Mouse (Mus musculus) gastrocnemius, postnatal 36 days (tissue): ENCODE results near the gene Csrp3. TPM values are rescaled to one million over a fixed set of nuclear protein-coding genes. Genes with fewer than 3 reads are reported as not detected.

Experiments
- DNase-seq, 2 experiments: peaks; one replicate each; pipeline ENCODE4 v3.0.0; 2022
- intact Hi-C: fragments of 180-260 bp; cut with DNase I; formaldehyde crosslinking; loops from one replicate; pipeline ENCODE4 v1.15.1; 2025
- total RNA-seq, 2 experiments: library from RNA; stranded (reverse); gene quantifications; 2 replicates each; pipeline ENCODE4 v1.2.3; 2021

The Csrp3 gene
- total RNA-seq, 2 experiments from 2014 or later = 57.7 to 182 TPM

DNA sequence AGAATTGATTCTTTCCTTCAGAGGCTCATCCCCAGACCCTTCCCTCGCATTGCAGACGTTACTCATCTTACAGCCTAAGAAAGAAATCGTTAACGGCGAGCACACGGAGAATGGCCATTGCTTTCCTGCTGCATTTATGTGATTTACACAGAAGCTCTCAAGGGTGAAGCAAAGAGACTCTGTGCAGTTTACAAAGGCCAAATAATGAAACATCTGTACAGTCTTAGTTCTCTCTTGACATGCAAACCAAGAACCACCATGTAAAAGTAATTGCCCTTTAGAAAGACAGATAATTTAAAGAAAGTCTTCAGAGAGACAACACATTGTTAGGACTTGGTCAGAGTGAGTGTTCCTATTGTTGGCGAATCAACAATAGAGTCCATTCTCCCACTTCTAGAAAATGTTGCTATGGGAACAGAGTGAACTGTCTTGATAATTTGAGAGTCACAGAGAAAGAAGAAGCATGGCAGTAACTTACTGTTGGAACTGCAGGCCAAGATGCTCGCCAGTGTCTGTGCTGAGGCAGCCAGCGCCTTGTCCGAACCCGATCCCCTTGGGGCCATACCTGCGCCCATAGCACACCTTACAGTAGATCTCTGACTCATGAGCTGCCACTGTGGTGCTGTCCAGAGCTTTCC is 12.7 kb downstream of the Csrp3 start:
- no peak for DNase-seq
- intact Hi-C loops = no loop called here

DNA sequence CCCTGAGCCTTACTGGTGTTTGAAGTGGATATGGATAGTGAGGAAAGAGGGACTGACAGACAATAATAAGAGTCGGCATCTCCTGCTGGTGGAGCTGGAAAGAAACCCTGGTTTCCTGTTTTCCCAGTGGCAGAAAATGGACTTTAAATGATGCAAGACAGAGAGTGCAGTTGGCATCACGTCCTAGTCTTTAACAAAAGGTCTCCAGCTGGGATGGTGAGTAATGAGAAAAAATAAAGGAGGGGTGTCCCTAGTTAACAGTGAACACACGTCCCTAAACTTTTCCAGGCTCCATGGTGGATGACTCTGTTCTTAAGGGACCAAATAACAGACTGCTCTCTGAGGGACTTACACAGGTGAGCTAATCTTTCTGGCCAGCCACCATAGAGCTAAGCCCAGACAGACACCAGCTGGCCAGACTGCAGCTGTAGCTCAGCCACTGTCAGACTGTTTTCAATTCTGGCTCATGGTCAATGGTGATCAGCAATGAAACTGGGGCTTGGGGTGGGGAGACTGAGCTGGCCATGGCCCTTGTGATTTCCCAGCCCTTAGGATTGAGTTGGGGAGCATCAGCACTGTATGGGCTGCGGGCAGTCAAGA is 13.4 kb downstream of the Csrp3 start:
- no peak for DNase-seq
- intact Hi-C loops = no loop called here

DNA sequence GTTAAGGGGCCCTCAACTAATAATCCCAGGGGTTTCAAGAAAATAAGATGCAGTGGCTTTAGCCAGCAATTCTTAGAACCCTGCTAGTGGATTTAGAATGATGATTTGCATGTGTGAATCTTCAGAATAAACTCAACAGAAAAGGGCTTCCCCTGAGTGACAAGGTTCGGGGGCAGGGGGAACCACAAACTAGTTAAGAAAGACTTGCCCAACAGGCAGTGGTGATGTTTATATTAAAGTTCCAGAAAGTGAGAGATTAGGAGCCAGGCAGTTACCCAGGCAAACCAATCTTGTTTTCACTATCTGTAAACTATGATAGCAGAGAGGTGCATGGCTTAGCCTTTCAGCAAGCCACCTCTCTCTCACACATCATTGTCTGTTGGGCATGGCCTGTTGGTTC is 15.1 kb downstream of the Csrp3 start:
- intact Hi-C loops = no loop called here
- DNase-seq = no peak

DNA sequence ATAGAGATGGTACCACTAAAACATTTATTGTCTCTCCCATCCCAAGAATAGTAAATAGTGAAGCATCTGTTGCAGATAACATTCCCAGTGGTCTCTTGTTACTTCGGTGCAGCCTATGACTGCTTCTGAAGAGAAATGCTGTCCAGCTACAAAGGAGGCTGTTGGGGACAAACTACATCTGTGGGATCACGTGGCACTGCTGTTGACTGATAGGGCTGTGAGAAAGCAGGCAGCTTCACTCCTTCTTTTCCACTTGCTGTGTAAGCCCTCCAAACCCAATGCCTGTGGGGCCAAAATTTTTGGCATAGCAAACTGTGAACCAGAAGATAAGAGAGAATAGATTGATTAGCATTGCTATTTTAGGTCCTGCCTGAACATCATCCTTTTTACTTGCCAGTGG is 17.4 kb downstream of the Csrp3 start:
- intact Hi-C loops = no loop called here
- DNase-seq = no peak

DNA sequence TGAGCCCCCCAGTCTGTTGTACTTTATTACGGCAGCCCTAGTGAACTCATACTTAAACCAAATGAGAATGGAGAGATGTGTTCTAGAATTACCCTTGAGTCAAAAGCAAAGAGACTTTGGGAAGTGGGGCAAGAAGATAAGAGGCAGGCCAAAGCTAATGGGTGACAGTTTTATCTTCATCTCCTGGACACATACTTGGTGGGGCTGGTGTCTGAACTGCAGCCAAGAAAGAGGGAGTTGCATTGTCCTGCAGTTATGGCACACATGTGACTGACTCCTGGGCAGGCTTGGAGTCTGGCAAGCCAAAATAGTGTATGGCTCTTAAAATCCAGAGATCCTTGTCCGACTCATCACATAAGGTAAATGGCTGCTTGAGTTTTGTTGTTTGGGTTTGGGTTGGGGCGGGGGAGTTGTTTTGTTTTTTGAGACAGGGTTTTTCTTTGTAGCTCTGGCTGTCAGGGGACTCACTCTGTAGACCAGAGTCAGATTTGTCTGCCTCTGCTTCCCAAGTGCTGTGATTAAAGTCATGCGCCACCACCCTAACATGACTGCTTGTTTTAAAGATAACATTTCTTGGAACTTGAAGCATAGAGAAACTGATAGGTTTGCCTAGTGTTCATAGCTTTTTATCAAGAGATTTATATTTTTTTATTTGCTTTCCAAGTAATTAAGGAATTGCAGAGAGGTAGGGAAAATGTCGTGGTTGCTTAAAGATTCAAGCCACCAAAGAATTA is 18.5 kb downstream of the Csrp3 start:
- no peak for DNase-seq
- intact Hi-C loops = no loop called here

DNA sequence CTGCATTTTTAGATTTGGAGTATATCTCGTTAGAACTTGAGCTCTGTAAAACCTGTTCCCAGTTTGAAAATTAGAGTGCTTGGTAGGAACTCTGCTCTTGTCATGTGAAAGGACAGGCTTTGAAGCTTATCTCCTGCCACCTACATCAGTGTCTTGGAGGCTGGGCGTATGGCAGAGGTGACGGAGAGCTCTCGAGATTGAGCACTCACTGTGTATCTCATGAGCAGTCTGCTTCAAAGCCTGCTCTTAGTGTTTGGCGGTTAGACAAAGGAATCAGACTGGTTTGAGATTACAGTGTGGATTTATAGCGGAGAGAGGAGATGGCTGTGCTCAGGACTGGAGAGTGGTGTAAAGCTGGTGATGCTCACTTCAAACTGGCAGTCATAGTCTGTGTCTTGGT is 22.7 kb downstream of the Csrp3 start:
- intact Hi-C loops = no loop called here
- no peak for DNase-seq

DNA sequence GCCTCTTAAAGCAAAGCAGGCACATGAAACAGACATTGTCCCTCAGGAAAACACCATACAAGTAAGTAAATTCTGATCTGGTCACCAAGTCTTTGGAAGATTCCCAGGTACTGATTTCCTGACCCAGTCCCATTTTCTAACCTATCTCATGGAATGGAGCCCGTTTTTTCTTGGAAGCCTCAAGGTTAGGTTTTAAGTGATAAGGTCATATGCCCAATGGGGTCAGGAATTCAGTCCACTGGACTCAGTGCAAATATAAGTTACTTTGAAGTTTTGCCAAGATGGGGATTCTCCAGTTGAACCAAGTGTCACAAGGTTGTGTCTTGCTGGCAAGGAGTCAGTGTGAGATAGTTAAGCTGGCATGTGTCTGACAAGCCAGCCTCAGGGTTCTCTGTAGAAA is 23.2 kb downstream of the Csrp3 start:
- intact Hi-C loops = no loop called here
- DNase-seq = no peak

DNA sequence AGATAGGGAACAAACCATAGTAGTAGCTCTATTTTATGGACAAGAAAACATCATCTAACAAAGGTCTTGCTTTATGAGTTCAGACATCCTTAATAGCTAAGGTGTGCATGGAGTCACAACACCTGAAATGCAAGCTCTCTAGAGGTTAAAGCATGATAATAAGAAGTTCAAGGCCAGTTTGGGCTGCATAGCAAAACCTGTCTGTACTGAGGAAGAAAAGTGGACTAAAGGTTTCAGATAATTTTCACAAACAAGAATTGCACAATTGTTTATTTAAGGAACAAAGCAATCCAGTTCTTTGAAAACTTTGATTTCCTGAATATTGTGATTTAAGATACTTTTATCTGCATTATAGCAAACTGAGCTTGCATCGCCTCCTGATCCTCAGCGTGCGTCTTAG is 24.2 kb downstream of the Csrp3 start:
- no peak for DNase-seq
- intact Hi-C loops = no loop called here

DNA sequence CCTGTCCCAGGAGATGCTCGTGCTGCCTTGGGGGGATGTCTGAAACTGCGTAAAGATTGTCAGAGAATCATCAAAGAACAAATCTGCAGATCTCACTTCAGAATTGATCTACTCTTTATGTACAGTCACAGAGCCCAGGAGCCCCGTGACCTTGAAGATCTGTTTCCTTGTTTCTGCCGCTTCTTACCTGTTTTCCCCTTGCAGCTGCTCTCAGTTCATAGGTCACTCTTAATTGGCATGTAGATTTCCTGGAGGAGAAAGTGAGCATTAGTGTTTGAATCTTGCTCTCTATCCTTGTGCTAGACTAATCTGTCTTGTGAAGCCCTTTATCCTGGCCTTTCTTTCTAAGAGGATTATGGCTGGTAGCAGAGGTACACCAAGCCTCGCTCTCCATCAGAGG is 26.2 kb downstream of the Csrp3 start:
- intact Hi-C loops = no loop called here
- DNase-seq = no peak

DNA sequence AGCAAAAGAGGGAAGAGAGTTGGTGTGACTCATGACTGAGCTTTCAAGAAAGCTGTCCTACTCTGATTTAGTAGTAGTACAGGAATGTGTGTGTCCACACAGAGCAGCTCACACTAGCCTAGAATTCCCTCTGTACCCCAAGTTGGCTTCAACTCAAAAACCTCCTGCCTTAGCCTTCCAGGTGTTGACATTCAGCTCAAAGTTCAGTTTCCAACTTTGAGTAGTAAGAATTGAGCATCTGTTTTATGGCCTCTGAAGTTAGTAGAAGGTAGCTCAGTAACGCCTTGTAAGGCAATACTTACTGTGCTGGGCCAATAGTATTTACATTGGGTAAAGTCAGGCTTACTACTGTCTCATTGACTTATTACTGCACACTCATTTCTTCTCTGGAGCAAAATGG is 34.2 kb downstream of the Csrp3 start:
- DNase-seq = no peak
- intact Hi-C loops = loop anchor here (5.0 kb wide), 1 partner anchor 309 kb away; no protein-coding TSS in a partner anchor

DNA sequence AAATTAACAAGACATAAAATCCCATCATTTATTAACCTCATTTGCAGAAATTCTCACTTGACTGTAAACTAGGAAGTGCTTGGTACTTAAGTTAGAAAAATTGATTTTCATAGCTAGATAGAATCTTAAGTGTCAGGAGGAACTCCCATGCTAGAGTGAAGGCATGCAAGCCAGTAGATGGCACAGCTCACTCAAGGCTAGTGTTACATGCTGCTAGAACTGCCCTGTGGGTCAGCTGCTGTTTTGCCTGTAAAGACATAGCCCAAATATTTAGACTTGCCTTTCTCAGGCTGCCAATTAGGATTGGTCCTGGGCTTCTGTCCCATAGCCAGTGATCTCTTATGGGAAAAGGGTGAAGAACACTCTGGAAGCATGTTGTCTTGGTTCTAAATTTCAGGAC is 35.5 kb downstream of the Csrp3 start:
- intact Hi-C loops = loop anchor here (5.0 kb wide), 1 partner anchor 310 kb away; no protein-coding TSS in a partner anchor
- DNase-seq = no peak

DNA sequence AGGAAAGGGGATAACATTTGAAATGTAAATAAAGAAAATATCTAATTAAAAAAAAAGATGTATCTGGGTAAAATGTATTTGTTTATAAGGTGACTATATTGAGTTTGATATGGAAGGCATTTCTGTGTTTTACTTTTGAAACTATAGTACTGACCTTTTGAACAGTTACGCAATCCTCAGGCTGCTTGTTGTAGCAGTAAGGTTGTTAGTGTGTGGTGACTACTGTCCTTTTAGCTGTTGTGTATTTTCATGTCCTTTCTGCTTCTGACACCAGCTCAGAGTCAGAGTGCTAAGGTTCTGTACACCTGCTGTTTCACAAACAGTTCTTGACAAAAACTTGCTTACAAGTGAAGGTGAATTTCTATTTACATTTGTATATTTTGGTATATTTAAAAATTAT is 37.2 kb downstream of the Csrp3 start:
- DNase-seq = no peak
- intact Hi-C loops = loop anchor here (5.0 kb wide), 1 partner anchor 312 kb away; no protein-coding TSS in a partner anchor

DNA sequence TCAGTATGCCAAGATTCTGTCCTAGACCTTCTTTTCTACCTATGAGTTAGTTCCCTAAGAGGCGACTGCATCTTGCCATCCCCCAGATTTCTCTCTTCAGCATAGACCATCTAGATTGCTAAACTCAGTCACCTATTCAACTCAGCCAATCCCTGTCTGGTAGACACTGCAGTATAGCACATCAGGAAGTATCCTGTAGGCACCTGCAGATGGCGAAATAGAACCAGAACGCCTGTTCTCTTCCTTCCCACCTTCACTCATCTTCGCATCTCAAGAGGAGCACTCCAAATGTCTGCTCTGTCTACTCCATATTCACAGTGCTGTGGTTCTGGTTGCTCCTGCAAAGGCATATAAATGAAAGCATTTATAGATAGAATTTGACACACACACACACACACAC is 41.2 kb downstream of the Csrp3 start:
- DNase-seq = no peak
- intact Hi-C loops = loop anchor here (5.0 kb wide), 1 partner anchor 71 kb away; no protein-coding TSS in a partner anchor

DNA sequence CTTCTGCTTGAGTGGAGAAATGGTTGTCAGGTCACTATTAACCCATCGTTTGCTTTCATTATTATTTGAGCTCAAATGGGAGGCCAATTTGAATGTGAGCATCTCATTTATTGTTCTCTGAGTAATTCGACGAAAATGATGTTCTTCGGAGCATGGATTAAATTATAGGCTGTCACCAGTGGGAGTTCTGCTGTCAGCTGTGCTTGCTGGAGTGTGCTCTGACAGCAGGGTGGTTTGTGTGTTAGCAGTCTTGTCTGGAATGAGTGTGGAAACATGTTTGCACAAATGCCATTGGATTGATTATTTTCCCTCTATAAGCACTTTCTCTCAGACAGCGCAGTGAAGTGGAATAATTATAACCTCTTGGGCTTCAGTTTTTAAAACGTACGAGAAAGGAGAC is 44.5 kb downstream of the Csrp3 start:
- no peak for DNase-seq
- intact Hi-C loops = no loop called here

DNA sequence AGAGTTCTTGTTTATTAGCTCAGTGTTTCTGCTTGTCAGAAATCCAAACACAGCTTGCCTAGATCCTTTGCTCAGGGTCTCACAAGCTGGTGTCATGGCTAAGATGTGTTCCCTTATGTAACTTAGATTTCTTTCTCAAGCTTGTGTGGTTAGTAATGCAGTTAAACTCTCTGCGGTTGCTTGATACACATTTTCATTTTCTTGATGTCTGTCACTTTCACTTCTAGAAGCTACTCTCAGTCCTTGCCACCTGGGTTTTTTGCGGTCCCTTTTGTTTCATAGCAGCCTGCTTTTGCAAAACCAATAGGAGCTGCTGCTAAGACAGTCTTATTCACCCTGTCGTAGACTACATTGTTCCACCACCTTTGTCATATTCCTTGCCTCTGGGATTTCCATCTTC is 52.7 kb downstream of the Csrp3 start:
- DNase-seq = no peak
- intact Hi-C loops = no loop called here

DNA sequence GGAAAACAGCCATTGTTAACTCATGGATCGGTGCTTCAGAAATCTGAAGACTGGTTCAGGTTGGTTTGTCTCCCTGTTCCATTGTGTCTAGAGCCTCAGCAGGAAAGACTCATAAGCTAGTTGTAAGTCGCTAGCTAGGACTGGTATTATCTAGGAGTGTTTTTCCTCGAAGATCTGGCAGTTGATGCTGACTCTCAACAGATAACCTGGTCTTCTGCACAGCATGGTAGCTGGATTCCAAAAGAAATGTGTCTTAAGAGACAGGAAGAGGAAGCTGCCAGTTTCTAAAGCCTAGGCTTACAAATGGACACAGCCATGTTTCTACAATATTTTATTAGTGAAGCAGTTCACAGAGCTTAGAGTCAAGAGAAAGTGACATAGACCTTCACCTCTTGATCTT is 56.4 kb downstream of the Csrp3 start:
- DNase-seq = no peak
- intact Hi-C loops = no loop called here

DNA sequence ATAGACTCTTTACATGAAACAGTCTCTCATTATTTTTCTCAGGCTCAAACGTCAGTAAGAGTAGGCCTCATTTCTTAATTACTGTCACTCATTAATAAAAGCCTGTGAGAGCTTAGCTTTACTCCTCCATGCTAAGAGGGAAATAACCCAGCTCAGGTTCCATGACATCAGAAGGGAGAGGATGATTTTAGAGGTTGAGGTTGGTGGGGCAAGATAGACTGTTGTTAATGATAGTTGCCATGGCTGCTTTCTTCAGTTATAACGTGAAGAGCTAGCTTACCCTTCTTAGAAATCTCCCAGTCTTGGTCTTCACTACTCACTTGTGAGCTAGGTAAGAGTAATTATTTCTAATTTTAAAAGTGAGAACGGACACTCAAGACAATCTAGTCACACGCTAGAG is 57.7 kb downstream of the Csrp3 start:
- DNase-seq = no peak
- intact Hi-C loops = no loop called here

DNA sequence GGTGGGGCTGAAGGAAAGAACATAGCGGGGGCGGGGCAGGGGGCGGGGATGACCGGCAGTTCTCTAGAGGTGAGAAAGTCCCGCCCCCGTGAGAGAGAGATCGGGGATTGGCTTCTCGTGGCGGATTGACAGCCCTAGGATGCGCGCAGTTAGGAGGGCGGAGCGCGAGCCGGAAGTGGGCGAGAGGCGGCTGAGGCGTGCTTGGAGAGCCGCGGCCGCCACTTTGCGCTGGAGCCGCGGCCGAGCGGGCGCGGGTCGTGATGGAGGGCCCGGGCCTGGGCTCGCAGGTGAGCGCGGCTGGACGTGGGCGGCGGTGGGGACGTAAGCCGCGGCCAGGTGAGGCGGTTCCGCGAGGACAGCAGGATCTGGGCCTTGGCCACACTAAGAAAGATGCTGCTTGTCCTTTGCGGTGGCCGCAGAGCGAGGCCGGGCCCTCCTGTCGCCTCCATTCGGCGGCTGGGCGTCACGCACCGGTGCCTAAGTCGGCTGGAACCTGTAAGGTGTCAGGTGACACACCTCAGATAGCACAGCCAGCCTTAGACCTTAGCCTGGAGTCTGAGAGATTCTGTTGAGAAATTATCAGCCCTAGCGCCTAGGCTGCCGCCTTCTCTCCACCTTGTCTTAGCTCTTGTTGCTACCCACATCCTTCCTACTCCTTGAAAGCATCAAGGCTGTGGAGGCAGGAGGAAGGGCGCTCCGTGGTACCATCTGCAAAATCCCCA is 58.8 kb downstream of the Csrp3 start, which contains the start of gene Zdhhc13:
Zdhhc13 (plus strand) TSS at position 153 of the 722 bp plus-strand sequence.
- peak; percentile 80 to 88 for DNase-seq
- intact Hi-C loops = no loop called here

DNA sequence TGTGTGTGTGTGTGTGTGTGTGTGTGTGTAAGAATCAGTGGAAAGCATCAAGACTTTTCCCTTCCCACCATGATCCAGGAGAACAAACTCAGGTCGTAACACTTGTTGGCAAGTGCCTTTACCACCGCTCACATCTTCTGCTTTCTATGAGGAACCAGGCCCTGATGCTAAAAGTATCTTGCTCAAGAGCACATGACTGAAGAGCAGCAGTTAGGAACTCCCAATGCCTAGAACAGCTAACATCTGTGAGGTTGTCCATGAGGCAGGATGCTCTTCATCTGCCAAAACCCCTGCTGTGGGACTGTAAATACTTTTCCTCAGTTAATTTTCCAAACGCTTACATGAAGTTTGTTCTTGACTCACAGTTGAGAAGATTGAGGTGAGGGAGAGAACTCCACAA is 59.5 kb downstream of the Csrp3 start:
- intact Hi-C loops = no loop called here
- no peak for DNase-seq

DNA sequence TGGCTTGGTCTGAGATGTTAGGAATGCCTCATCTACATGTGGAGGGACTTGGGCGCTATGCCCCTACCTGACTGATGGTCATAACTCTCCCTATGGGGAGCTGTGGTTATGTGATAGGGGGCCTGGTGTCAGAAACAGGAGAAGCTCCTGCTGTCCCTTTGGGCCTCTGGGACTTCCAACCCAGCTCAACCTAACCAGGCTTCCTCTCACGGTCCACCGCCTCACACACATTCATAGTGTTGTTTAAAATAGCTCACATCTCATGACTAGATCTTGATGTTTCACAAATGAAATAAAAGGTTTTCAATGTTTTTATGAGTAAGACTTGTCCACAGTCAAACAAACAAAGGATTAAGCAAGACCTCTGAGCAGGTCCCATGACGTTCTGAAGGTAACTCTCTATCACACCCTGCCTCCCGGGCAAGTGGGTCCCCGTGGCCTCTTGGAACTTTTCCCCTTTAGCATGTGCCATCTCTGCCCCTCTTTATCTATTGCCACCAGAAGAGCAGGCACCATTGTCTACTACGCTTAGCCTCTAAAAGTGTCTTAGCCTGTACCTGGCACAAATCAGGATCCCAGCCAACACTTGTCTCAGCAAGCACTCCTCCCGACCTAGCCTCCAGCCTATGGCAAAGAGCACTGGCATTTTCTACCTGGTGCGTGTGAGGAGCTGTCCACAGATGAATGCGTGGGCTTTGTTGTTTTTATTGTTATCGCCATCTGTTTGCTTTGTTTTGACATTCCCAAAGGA is 62.9 kb downstream of the Csrp3 start:
- intact Hi-C loops = no loop called here
- DNase-seq = no peak
